In genomic region chr16:38371705-38372296, GRCm38 (mm10) we compare ENCODE assay signal across 16 mouse cellular contexts. TPM values are rescaled to one million over a fixed set of nuclear protein-coding genes. Genes with fewer than 3 reads are reported as not detected.
DNase-seq lines count a peak whose midpoint lies in the region; ATAC-seq and TF ChIP-seq lines count a peak whose summit lies in the region.
"Had no signal": no experiment of that assay in that cellular context is flagged by ENCODE, and none has a peak within 500 bp of the region (broad histone marks: within the 10 kb centered on the region; RNA-seq: fewer than 3 reads in every experiment).

No protein-coding gene starts in this region.

- peak overlapping the region; percentile 70 for H3K9ac ChIP-seq in heart, embryonic 13.5 days
- peak overlapping the region; percentile 15 for H3K9ac ChIP-seq in CH12.LX (ENCODE audit: insufficient read depth, low read depth)
- peak overlapping the region; percentile 82 for H3K9ac ChIP-seq in liver, embryonic 16.5 days (ENCODE audit: low read depth, low read length)
- no peak overlapping the region for H3K9ac ChIP-seq in midbrain, embryonic 13.5 days (replicated peaks)
- H3K9ac ChIP-seq in forebrain, postnatal 0 days, result no peak overlapping the region
- H3K9ac ChIP-seq: hindbrain, embryonic 12.5 days had no signal

- peak overlapping the region; percentile 59 for H3K4me2 ChIP-seq in heart, embryonic 13.5 days
- H3K4me2 ChIP-seq in CH12.LX (ENCODE audit: insufficient read depth, low read depth, poor library complexity, severe bottlenecking), result peak overlapping the region; percentile 18
- H3K4me2 ChIP-seq in liver, embryonic 16.5 days (ENCODE audit: low read depth, low read length), result peak overlapping the region; percentile 73
- no peak overlapping the region for H3K4me2 ChIP-seq in midbrain, embryonic 13.5 days (replicated peaks)
- no peak overlapping the region for H3K4me2 ChIP-seq in forebrain, postnatal 0 days (ENCODE audit: low read depth)
- H3K4me2 ChIP-seq: hindbrain, embryonic 12.5 days had no signal

- no peaks in the 10 kb centered on the region for H3K27me3 ChIP-seq in heart, embryonic 13.5 days (replicated peaks)
- no peaks in the 10 kb centered on the region for H3K27me3 ChIP-seq in CH12.LX (replicated peaks)
- H3K27me3 ChIP-seq in liver, embryonic 16.5 days (ENCODE audit: control insufficient read depth, insufficient read depth, low read depth, low read length), result no peaks in the 10 kb centered on the region
- no peaks in the 10 kb centered on the region for H3K27me3 ChIP-seq in midbrain, embryonic 13.5 days
- no peaks in the 10 kb centered on the region for H3K27me3 ChIP-seq in forebrain, postnatal 0 days (ENCODE audit: insufficient read depth, low read length)
- H3K27me3 ChIP-seq: hindbrain, embryonic 12.5 days had no signal

- H3K4me3 ChIP-seq in heart, embryonic 13.5 days, result peak overlapping the region; percentile 23
- H3K4me3 ChIP-seq in CH12.LX (replicated peaks in 1 of 3; ENCODE audit: low read depth in 2 of 3, low read length in 2 of 3, poor library complexity in 1 of 3), result no peak overlapping the region
- peak overlapping the region; percentile 67 for H3K4me3 ChIP-seq in liver, embryonic 16.5 days (ENCODE audit: low read depth, low read length)
- H3K4me3 ChIP-seq in midbrain, embryonic 13.5 days (replicated peaks), result no peak overlapping the region
- H3K4me3 ChIP-seq in forebrain, postnatal 0 days (ENCODE audit: low read depth, low read length), result no peak overlapping the region
- H3K4me3 ChIP-seq: hindbrain, embryonic 12.5 days had no signal

- dilution Hi-C loops in CH12.LX (cut with MboI; ENCODE audit: extremely low pct_ligation_motif_present, extremely low pct_unique_long_range_greater_than_20kb, low sequenced_read_pairs), result no loop called here

- no peak for TF ChIP-seq RAD21 in CH12.LX (IDR thresholded peaks at IDR 0.05; ENCODE audit: low read depth, low read length)

- 56% methylated on average over 15 of the region's 15 CpGs for WGBS in heart, embryonic 13.5 days
- 26% methylated on average over 15 of the region's 15 CpGs for WGBS in liver, embryonic 16.5 days (ENCODE audit: insufficient replicate concordance)
- WGBS in midbrain, embryonic 13.5 days, result 90% methylated on average over 15 of the region's 15 CpGs
- 87% methylated on average over 15 of the region's 15 CpGs for WGBS in forebrain, postnatal 0 days

- in situ Hi-C loops in CH12.LX (cut with MboI; ENCODE audit: low pct_ligation_motif_present, low pct_unique_long_range_greater_than_20kb, low sequenced_read_pairs), result no loop called here

- peak; percentile 45; the same call in 1 of the 2 replicates for TF ChIP-seq POLR2A in CH12.LX (IDR thresholded peaks at IDR 0.05; ENCODE audit: low read depth, low read length)

- H3K4me1 ChIP-seq in heart, embryonic 13.5 days, result peaks cover 87% of the 10 kb centered on the region
- peaks cover 63 to 66% of the 10 kb centered on the region in 2 experiments for H3K4me1 ChIP-seq in CH12.LX (ENCODE audit: control insufficient read depth in 1 of 2, insufficient read depth in 2 of 2)
- peaks cover 64% of the 10 kb centered on the region for H3K4me1 ChIP-seq in liver, embryonic 16.5 days (ENCODE audit: control insufficient read depth, low read depth, low read length)
- peaks cover 10% of the 10 kb centered on the region for H3K4me1 ChIP-seq in midbrain, embryonic 13.5 days (replicated peaks)
- H3K4me1 ChIP-seq in forebrain, postnatal 0 days (ENCODE audit: insufficient read depth), result no peaks in the 10 kb centered on the region

- peak; percentile 85 for TF ChIP-seq EP300 in CH12.LX (IDR thresholded peaks at IDR 0.05; ENCODE audit: low read length)

- no peaks in the 10 kb centered on the region for H3K9me3 ChIP-seq in heart, embryonic 13.5 days
- H3K9me3 ChIP-seq in CH12.LX (replicated peaks; ENCODE audit: low read length), result no peaks in the 10 kb centered on the region
- H3K9me3 ChIP-seq in liver, embryonic 16.5 days (replicated peaks; ENCODE audit: control insufficient read depth, low read length), result no peaks in the 10 kb centered on the region
- H3K9me3 ChIP-seq in midbrain, embryonic 13.5 days, result no peaks in the 10 kb centered on the region
- H3K9me3 ChIP-seq in forebrain, postnatal 0 days (ENCODE audit: low read length), result no peaks in the 10 kb centered on the region
- H3K9me3 ChIP-seq: hindbrain, embryonic 12.5 days had no signal

- peaks cover 82% of the 10 kb centered on the region for H3K36me3 ChIP-seq in heart, embryonic 13.5 days
- peaks cover 0 to 2% of the 10 kb centered on the region in 2 experiments for H3K36me3 ChIP-seq in CH12.LX (replicated peaks in 1 of 2; ENCODE audit: control insufficient read depth in 1 of 2, insufficient read depth in 1 of 2, low read length in 1 of 2)
- H3K36me3 ChIP-seq in liver, embryonic 16.5 days (ENCODE audit: control insufficient read depth, insufficient read depth), result no peaks in the 10 kb centered on the region
- H3K36me3 ChIP-seq in midbrain, embryonic 13.5 days, result no peaks in the 10 kb centered on the region
- H3K36me3 ChIP-seq in forebrain, postnatal 0 days (ENCODE audit: insufficient read depth), result no peaks in the 10 kb centered on the region
- H3K36me3 ChIP-seq: hindbrain, embryonic 12.5 days had no signal

- no peaks in the 10 kb centered on the region for H3K79me2 ChIP-seq in CH12.LX (replicated peaks; ENCODE audit: control insufficient read depth, extremely low read depth, insufficient read depth, poor library complexity, severe bottlenecking)

- DNase-seq in heart, postnatal 36 days, result no peak
- DNase-seq in CH12.LX (ENCODE audit: extremely low read depth), result no peak
- DNase-seq in forebrain, postnatal 0 days, result no peak
- DNase-seq: kidney, postnatal 10 days; thymus, postnatal 25 days had no signal

- ATAC-seq in heart, embryonic 13.5 days (ENCODE audit: extremely low read depth, insufficient number of reproducible peaks, low FRiP score, low TSS enrichment), result peak; percentile 72
- peak; percentile 85 for ATAC-seq in erythroblast, adult 5-6 weeks (replicated peaks; ENCODE audit: low FRiP score, poor library complexity, severe bottlenecking)
- peak; percentile 95 for ATAC-seq in liver, embryonic 16.5 days (ENCODE audit: low read depth)
- ATAC-seq in granulocyte monocyte progenitor cell, adult 5-6 weeks (replicated peaks; ENCODE audit: poor library complexity, severe bottlenecking), result no peak
- no peak for ATAC-seq in midbrain, embryonic 13.5 days
- ATAC-seq in forebrain, postnatal 0 days, result no peak
- ATAC-seq: forebrain, embryonic 14.5 days; lung, postnatal 0 days had no signal

- no peak for TF ChIP-seq CTCF in CH12.LX (conservative IDR thresholded peaks at IDR 0.05 in 1 of 2, IDR thresholded peaks at IDR 0.05 in 1 of 2; ENCODE audit: low read depth in 2 of 2, low read length in 2 of 2)
- no peak for TF ChIP-seq CTCF in forebrain, postnatal 0 days (IDR thresholded peaks at IDR 0.05; ENCODE audit: low read depth)

- peak overlapping the region; percentile 60 for H3K27ac ChIP-seq in heart, embryonic 13.5 days (replicated peaks)
- H3K27ac ChIP-seq in CH12.LX (ENCODE audit: insufficient read depth, low read depth), result peak overlapping the region; percentile 60
- H3K27ac ChIP-seq in liver, embryonic 16.5 days (ENCODE audit: low read length), result peak overlapping the region; percentile 98
- H3K27ac ChIP-seq in midbrain, embryonic 13.5 days, result no peak overlapping the region
- H3K27ac ChIP-seq in forebrain, postnatal 0 days (ENCODE audit: low read depth, low read length), result no peak overlapping the region
- H3K27ac ChIP-seq: hindbrain, embryonic 12.5 days had no signal

- intact Hi-C loops in heart, postnatal 36 days (cut with DNase I), result no loop called here

RNA-seq across cellular contexts. Expression of gene Popdc2, which starts 9.8 kb away (rescaled TPM):
- polyA plus RNA-seq in heart, embryonic 13.5 days (2015; fragmentation: Nextera tagmentation; extraction: Ambion mirVana), result 298 and 317 TPM in 2 replicates
- 100 to 1,000 TPM; 442 to 516 TPM for total RNA-seq in heart, postnatal 36 days (2021)
- 1.0 and 3.6 TPM in 2 replicates for total RNA-seq in CH12.LX (2012; rRNA removed)
- 0.17 and 0.30 TPM in 2 replicates for total RNA-seq in CH12.LX (2014; rRNA removed)
- polyA plus RNA-seq in CH12.LX (2012; ENCODE audit: insufficient read length, low read depth), result 0.35 and 1.1 TPM in 2 replicates
- total RNA-seq in erythroblast, adult 5-6 weeks (2015; ENCODE audit: low replicate concordance), result 24.9 and 26.5 TPM in 2 replicates
- 6.2 and 14.2 TPM in 2 replicates for total RNA-seq in erythroblast, adult 5-6 weeks (2017; ENCODE audit: low replicate concordance)
- polyA plus RNA-seq in liver, embryonic 16.5 days (2015; fragmentation: Nextera tagmentation; extraction: Ambion mirVana), result 21.8 and 26.4 TPM in 2 replicates
- total RNA-seq in granulocyte monocyte progenitor cell, adult 5-6 weeks (2014; fragmentation: Nextera tagmentation), result not detected in 2 replicates
- total RNA-seq in granulocyte monocyte progenitor cell, adult 5-6 weeks (2017), result not detected in 2 replicates
- 0.26 and 0.51 TPM in 2 replicates for polyA plus RNA-seq in midbrain, embryonic 13.5 days (2015; fragmentation: Nextera tagmentation; extraction: Ambion mirVana)
- total RNA-seq in forebrain, postnatal 0 days (2014; rRNA removed), result 0.14 and 0.38 TPM in 2 replicates
- polyA plus RNA-seq in forebrain, postnatal 0 days (2015; fragmentation: Nextera tagmentation; extraction: Ambion mirVana), result 0.39 TPM in 2 replicates
- total RNA-seq: monocyte, adult 5-6 weeks had no signal

RNA-seq across cellular contexts. Expression of gene Gm21987, which starts 25.0 kb away (rescaled TPM):
- 5.1 and 5.7 TPM in 2 replicates for polyA plus RNA-seq in heart, embryonic 13.5 days (2015; fragmentation: Nextera tagmentation; extraction: Ambion mirVana)
- not detected for total RNA-seq in heart, postnatal 36 days (2021)
- total RNA-seq in CH12.LX (2012; rRNA removed), result 0.42 TPM in 1 of 2 replicates, not detected in the other
- total RNA-seq in CH12.LX (2014; rRNA removed), result not detected in 2 replicates
- 0.87 TPM in 1 of 2 replicates, not detected in the other for polyA plus RNA-seq in CH12.LX (2012; ENCODE audit: insufficient read length, low read depth)
- not detected in 2 replicates for total RNA-seq in erythroblast, adult 5-6 weeks (2015; ENCODE audit: low replicate concordance)
- not detected in 2 replicates for total RNA-seq in erythroblast, adult 5-6 weeks (2017; ENCODE audit: low replicate concordance)
- polyA plus RNA-seq in liver, embryonic 16.5 days (2015; fragmentation: Nextera tagmentation; extraction: Ambion mirVana), result not detected in 2 replicates
- not detected in 2 replicates for total RNA-seq in granulocyte monocyte progenitor cell, adult 5-6 weeks (2014; fragmentation: Nextera tagmentation)
- not detected in 2 replicates for total RNA-seq in granulocyte monocyte progenitor cell, adult 5-6 weeks (2017)
- not detected in 2 replicates for polyA plus RNA-seq in midbrain, embryonic 13.5 days (2015; fragmentation: Nextera tagmentation; extraction: Ambion mirVana)
- total RNA-seq in forebrain, postnatal 0 days (2014; rRNA removed), result not detected in 2 replicates
- not detected in 2 replicates for polyA plus RNA-seq in forebrain, postnatal 0 days (2015; fragmentation: Nextera tagmentation; extraction: Ambion mirVana)
- total RNA-seq: left cerebral cortex, adult 8-10 months; monocyte, adult 5-6 weeks had no signal
- polyA plus RNA-seq: forebrain, embryonic 14.5 days; hindbrain, embryonic 12.5 days; lung, postnatal 0 days; spleen, adult 2 months had no signal

RNA-seq across cellular contexts. Expression of gene Cox17, which starts 25.0 kb away (rescaled TPM):
- 237 and 277 TPM in 2 replicates for polyA plus RNA-seq in heart, embryonic 13.5 days (2015; fragmentation: Nextera tagmentation; extraction: Ambion mirVana)
- total RNA-seq in heart, postnatal 36 days (2021), result 100 to 1,000 TPM; 313 to 334 TPM
- total RNA-seq in CH12.LX (2012; rRNA removed) (643 and 706 TPM in 2 replicates), CH12.LX (2014; rRNA removed) (410 and 438 TPM in 2 replicates)
- 533 and 622 TPM in 2 replicates for polyA plus RNA-seq in CH12.LX (2012; ENCODE audit: insufficient read length, low read depth)
- 53.5 and 84.5 TPM in 2 replicates for total RNA-seq in erythroblast, adult 5-6 weeks (2015; ENCODE audit: low replicate concordance)
- 93.1 and 317 TPM in 2 replicates for total RNA-seq in erythroblast, adult 5-6 weeks (2017; ENCODE audit: low replicate concordance)
- polyA plus RNA-seq in liver, embryonic 16.5 days (2015; fragmentation: Nextera tagmentation; extraction: Ambion mirVana), result 209 and 258 TPM in 2 replicates
- total RNA-seq in granulocyte monocyte progenitor cell, adult 5-6 weeks (2014; fragmentation: Nextera tagmentation), result 124 and 168 TPM in 2 replicates
- 185 and 260 TPM in 2 replicates for total RNA-seq in granulocyte monocyte progenitor cell, adult 5-6 weeks (2017)
- 105 and 108 TPM in 2 replicates for polyA plus RNA-seq in midbrain, embryonic 13.5 days (2015; fragmentation: Nextera tagmentation; extraction: Ambion mirVana)
- total RNA-seq in forebrain, postnatal 0 days (2014; rRNA removed), result 12.9 and 51.7 TPM in 2 replicates
- polyA plus RNA-seq in forebrain, postnatal 0 days (2015; fragmentation: Nextera tagmentation; extraction: Ambion mirVana), result 80.3 and 102 TPM in 2 replicates

RNA-seq across cellular contexts. Expression of gene Maats1, which starts 29.9 kb away (rescaled TPM):
- polyA plus RNA-seq in heart, embryonic 13.5 days (2015; fragmentation: Nextera tagmentation; extraction: Ambion mirVana), result 0.16 TPM in 1 of 2 replicates, not detected in the other
- total RNA-seq in heart, postnatal 36 days (2021), result not detected
- total RNA-seq in CH12.LX (2012; rRNA removed), result 3.9 TPM in 2 replicates
- 1.7 and 1.9 TPM in 2 replicates for total RNA-seq in CH12.LX (2014; rRNA removed)
- 2.0 and 2.9 TPM in 2 replicates for polyA plus RNA-seq in CH12.LX (2012; ENCODE audit: insufficient read length, low read depth)
- total RNA-seq in erythroblast, adult 5-6 weeks (2015; ENCODE audit: low replicate concordance), result 0.42 TPM in 1 of 2 replicates, not detected in the other
- total RNA-seq in erythroblast, adult 5-6 weeks (2017; ENCODE audit: low replicate concordance), result not detected in 2 replicates
- polyA plus RNA-seq in liver, embryonic 16.5 days (2015; fragmentation: Nextera tagmentation; extraction: Ambion mirVana), result 0.06 TPM in 1 of 2 replicates, not detected in the other
- total RNA-seq in granulocyte monocyte progenitor cell, adult 5-6 weeks (2014; fragmentation: Nextera tagmentation), result not detected in 2 replicates
- not detected in 2 replicates for total RNA-seq in granulocyte monocyte progenitor cell, adult 5-6 weeks (2017)
- 0.88 and 0.98 TPM in 2 replicates for polyA plus RNA-seq in midbrain, embryonic 13.5 days (2015; fragmentation: Nextera tagmentation; extraction: Ambion mirVana)
- total RNA-seq in forebrain, postnatal 0 days (2014; rRNA removed), result 1.2 and 2.6 TPM in 2 replicates
- 0.91 and 1.5 TPM in 2 replicates for polyA plus RNA-seq in forebrain, postnatal 0 days (2015; fragmentation: Nextera tagmentation; extraction: Ambion mirVana)
- total RNA-seq: monocyte, adult 5-6 weeks had no signal

Comparison
In these comparisons a context has a peak if more than half of its experiments do, and no peak if none do; other contexts are left out.
1. ATAC-seq: peak in heart, embryonic 13.5 days (single experiment), erythroblast, adult 5-6 weeks (single experiment) and liver, embryonic 16.5 days (single experiment); none in granulocyte monocyte progenitor cell, adult 5-6 weeks (single experiment), midbrain, embryonic 13.5 days (single experiment) and forebrain, postnatal 0 days (single experiment).
2. H3K27ac ChIP-seq: peak in heart, embryonic 13.5 days (single experiment), CH12.LX (single experiment) and liver, embryonic 16.5 days (single experiment); none in midbrain, embryonic 13.5 days (single experiment) and forebrain, postnatal 0 days (single experiment).
3. H3K4me2 ChIP-seq: peak in heart, embryonic 13.5 days (single experiment), CH12.LX (single experiment) and liver, embryonic 16.5 days (single experiment); none in midbrain, embryonic 13.5 days (single experiment) and forebrain, postnatal 0 days (single experiment).
4. H3K4me3 ChIP-seq: peak in heart, embryonic 13.5 days (single experiment) and liver, embryonic 16.5 days (single experiment); none in CH12.LX (0 of 3), midbrain, embryonic 13.5 days (single experiment) and forebrain, postnatal 0 days (single experiment).
5. H3K9ac ChIP-seq: peak in heart, embryonic 13.5 days (single experiment), CH12.LX (single experiment) and liver, embryonic 16.5 days (single experiment); none in midbrain, embryonic 13.5 days (single experiment) and forebrain, postnatal 0 days (single experiment).
6. RNA of gene Popdc2, which starts 9.8 kb away (total RNA-seq): 442 to 516 TPM in heart, postnatal 36 days; 6.2 to 26.5 TPM in erythroblast, adult 5-6 weeks, 0.17 to 3.6 TPM in CH12.LX, 0.14 to 0.38 TPM in forebrain, postnatal 0 days and not detected in granulocyte monocyte progenitor cell, adult 5-6 weeks; every median in the first group is over 10 times any median in the second.